Mouse (Mus musculus) stomach, embryonic 14.5 days (tissue): ENCODE results near the gene Ctrc. TPM values are rescaled to one million over a fixed set of nuclear protein-coding genes. Genes with fewer than 3 reads are reported as not detected.
"Not testable (repeated sequence)": the region's sequence is repeated elsewhere in the genome, so short reads cannot be mapped to it uniquely, and the experiment has no call there.

ENCODE experiments used
- ATAC-seq: fragments of 200-750 bp; cut with Nextera tagmentation; 2 replicates; pipeline ENCODE4 v1.8.0; 2017; ENCODE audit warnings: low read depth, moderate TSS enrichment; ENCODE audit not compliant: insufficient number of reproducible peaks, insufficient read depth, low FRiP score
- H3K27ac ChIP-seq: fragments of 300-500 bp; sonication (generic); 2 replicates; pipeline ENCODE4 v1.5.1; 2014; ENCODE audit warnings: mild to moderate bottlenecking, low read length, moderate library complexity, mixed read lengths
- H3K27me3 ChIP-seq: fragments of 300-500 bp; sonication (generic); 2 replicates; pipeline ENCODE4 v1.6.1; 2014; ENCODE audit warnings: low read length, control low read depth, mixed read lengths; ENCODE audit not compliant: control insufficient read depth, insufficient read depth
- H3K36me3 ChIP-seq: fragments of 300-500 bp; sonication (generic); 2 replicates; pipeline ENCODE4 v1.6.1; 2014; ENCODE audit warnings: mild to moderate bottlenecking, control low read depth, low read length, moderate library complexity, mixed read lengths; ENCODE audit not compliant: control insufficient read depth, insufficient read depth
- H3K4me1 ChIP-seq: fragments of 300-500 bp; sonication (generic); 2 replicates; pipeline ENCODE4 v1.6.1; 2014; ENCODE audit warnings: low read length, control low read depth, mixed read lengths; ENCODE audit not compliant: control insufficient read depth, insufficient read depth
- H3K4me2 ChIP-seq: fragments of 300-500 bp; sonication (generic); replicated peaks from 2 replicates; pipeline ENCODE4 v1.6.1; 2014; ENCODE audit warnings: low read depth, low read length, control low read depth
- H3K4me3 ChIP-seq: fragments of 300-500 bp; sonication (generic); 2 replicates; pipeline ENCODE4 v1.5.1; 2014; ENCODE audit warnings: low read depth, low read length, control low read depth
- H3K9ac ChIP-seq: fragments of 300-500 bp; sonication (generic); replicated peaks from 2 replicates; pipeline ENCODE4 v1.6.1; 2014; ENCODE audit warnings: low read depth, mild to moderate bottlenecking, control low read depth, low read length, moderate library complexity, mixed read lengths
- H3K9me3 ChIP-seq: fragments of 300-500 bp; sonication (generic); 2 replicates; pipeline ENCODE4 v1.6.1; 2016; ENCODE audit warnings: low read depth, low read length, control low read depth; ENCODE audit not compliant: control insufficient read depth
- WGBS: fragments of 180-500 bp; shearing (Covaris S2); extraction: QIAGEN DNeasy Blood & Tissue Kit; methylation state at CpG from one replicate; pipeline ENCODE4 v1.1.7; 2014; 5-methylcytosine and 5-hydroxymethylcytosine counted together
- polyA plus RNA-seq: library from polyadenylated mRNA; unstranded; fragments of >200 nt; fragmentation: Nextera tagmentation; extraction: Ambion mirVana; gene quantifications from 2 replicates; pipeline ENCODE4 v1.2.1, GENCODE M21; 2014

Ctrc gene
- polyA plus RNA-seq, 1 experiment from 2014 or later, result not detected

DNA sequence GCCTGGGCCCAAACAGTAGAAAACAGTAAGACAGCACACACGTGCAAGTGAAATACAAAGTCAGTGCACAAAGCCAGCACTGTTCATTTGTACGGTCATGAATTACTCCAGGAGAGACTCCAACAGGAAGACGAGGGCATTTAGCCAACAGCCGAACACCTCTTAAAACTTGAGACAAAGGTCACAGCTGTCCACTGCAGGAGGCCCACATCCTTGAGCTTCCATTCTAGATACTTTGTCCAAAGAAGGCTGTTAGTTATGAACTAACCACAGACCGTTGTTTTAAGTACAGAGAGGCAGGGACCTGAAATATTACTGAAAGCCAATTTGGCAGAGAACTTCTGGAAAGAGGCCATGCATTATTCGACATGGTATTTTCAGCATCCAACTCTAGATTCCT, 59.1 kb downstream of the Ctrc start:
- no peak overlapping the region for H3K9ac ChIP-seq
- H3K9me3 ChIP-seq, result no peaks in the 10 kb centered on the region
- WGBS, result 74% methylated on average over 6 of the region's 6 CpGs
- no peak for ATAC-seq
- H3K4me1 ChIP-seq, result peaks cover 5% of the 10 kb centered on the region; the same call in 1 of the 2 replicates
- H3K36me3 ChIP-seq, result peaks cover 23% of the 10 kb centered on the region
- no peak overlapping the region for H3K4me3 ChIP-seq
- no peaks in the 10 kb centered on the region for H3K27me3 ChIP-seq
- no peak overlapping the region for H3K4me2 ChIP-seq
- no peak overlapping the region for H3K27ac ChIP-seq

- Histone ChIP-seq H3K36me3 (peaks cover 32% of the 10 kb centered on the region), H3K9ac (no peak overlapping the region), H3K4me3 (no peak overlapping the region), H3K27ac (no peak overlapping the region), H3K27me3 (no peaks in the 10 kb centered on the region), H3K9me3 (no peaks in the 10 kb centered on the region), H3K4me1 (peaks cover 5% of the 10 kb centered on the region; the same call in 1 of the 2 replicates), H3K4me2 (no peak overlapping the region)
- no peak for ATAC-seq
- WGBS, result 92% methylated on average over 13 of the region's 13 CpGs
Observed at GRCm38 (mm10) chr4:141786141-141786540, 60.0 kb downstream of the Ctrc start.

GRCm38 (mm10) chr4:141784835-141785234, 61.3 kb downstream of the Ctrc start:
- 82% methylated on average over 5 of the region's 5 CpGs for WGBS
- ATAC-seq, result no peak
- Histone ChIP-seq H3K36me3 (peaks cover 42% of the 10 kb centered on the region), H3K9me3 (no peaks in the 10 kb centered on the region), H3K27me3 (no peaks in the 10 kb centered on the region), H3K4me1 (peaks cover 4% of the 10 kb centered on the region; the same call in 1 of the 2 replicates), H3K9ac (no peak overlapping the region), H3K4me3 (no peak overlapping the region), H3K27ac (no peak overlapping the region), H3K4me2 (no peak overlapping the region)

GRCm38 (mm10) chr4:141781201-141781985, 64.8 kb downstream of the Ctrc start:
- 98% methylated on average over 8 of the region's 8 CpGs for WGBS
- H3K4me3 ChIP-seq, result no peak overlapping the region
- no peak overlapping the region for H3K9ac ChIP-seq
- no peaks in the 10 kb centered on the region for H3K4me1 ChIP-seq
- no peak overlapping the region for H3K27ac ChIP-seq
- peaks cover 47% of the 10 kb centered on the region for H3K36me3 ChIP-seq
- H3K27me3 ChIP-seq, result no peaks in the 10 kb centered on the region
- no peak overlapping the region for H3K4me2 ChIP-seq
- H3K9me3 ChIP-seq, result no peaks in the 10 kb centered on the region
- no peak for ATAC-seq

DNA sequence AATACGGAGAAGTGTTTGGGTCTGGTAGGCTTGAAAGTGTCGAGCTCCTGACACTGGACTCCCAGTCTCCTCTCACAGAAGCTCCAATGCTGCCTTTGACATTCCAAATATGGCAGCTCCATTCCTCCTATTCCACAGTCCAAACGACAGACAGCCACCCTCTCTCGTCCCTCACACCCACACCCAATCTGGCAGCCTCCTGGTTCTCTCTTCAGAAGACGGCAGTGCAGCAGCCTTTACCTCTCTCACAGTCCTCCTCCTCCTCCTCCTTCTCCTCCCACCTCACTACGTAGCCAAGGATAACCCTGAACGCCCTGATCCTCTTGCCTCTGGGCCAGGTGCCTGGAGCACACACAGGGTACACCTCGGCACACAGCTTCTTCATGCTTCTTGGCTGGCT, 66.3 kb downstream of the Ctrc start:
- Histone ChIP-seq H3K4me2 (no peak overlapping the region), H3K9ac (no peak overlapping the region), H3K27ac (no peak overlapping the region), H3K36me3 (peaks cover 49% of the 10 kb centered on the region), H3K4me1 (no peaks in the 10 kb centered on the region), H3K4me3 (no peak overlapping the region), H3K9me3 (no peaks in the 10 kb centered on the region), H3K27me3 (no peaks in the 10 kb centered on the region)
- WGBS, result 89% methylated on average over 8 of the region's 8 CpGs
- ATAC-seq, result no peak

GRCm38 (mm10) chr4:141773019-141773418, 73.1 kb downstream of the Ctrc start:
- H3K27ac ChIP-seq, H3K4me2 ChIP-seq, H3K9me3 ChIP-seq, H3K9ac ChIP-seq, H3K27me3 ChIP-seq, H3K4me1 ChIP-seq, H3K4me3 ChIP-seq, ATAC-seq: not testable (repeated sequence)
- WGBS, result 86% methylated on average over 4 of the region's 4 CpGs
- H3K36me3 ChIP-seq, result peaks cover 56% of the 10 kb centered on the region

DNA sequence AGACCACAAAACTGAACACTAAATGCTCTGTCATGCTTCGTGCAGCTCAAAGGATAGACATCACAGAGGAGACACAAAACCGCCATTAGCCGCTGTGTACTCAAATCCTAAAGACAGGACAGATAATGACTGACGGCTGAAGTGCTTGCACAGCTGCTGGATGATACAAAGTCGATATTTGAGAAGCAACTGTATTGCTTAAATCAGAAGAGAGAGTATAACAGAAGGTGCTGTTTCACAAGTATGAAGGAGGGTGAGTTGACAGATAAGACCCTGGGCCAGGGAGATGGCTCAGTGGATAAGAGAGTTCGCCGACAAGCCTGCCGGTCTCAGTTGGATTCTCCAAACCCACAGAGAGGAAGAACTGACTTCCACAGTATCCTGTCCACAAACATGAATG, 74.3 kb downstream of the Ctrc start:
- no peak for ATAC-seq
- no peak overlapping the region for H3K9ac ChIP-seq
- no peaks in the 10 kb centered on the region for H3K27me3 ChIP-seq
- no peak overlapping the region for H3K4me2 ChIP-seq
- H3K4me1 ChIP-seq, result peaks cover 6% of the 10 kb centered on the region
- peaks cover 59% of the 10 kb centered on the region for H3K36me3 ChIP-seq
- H3K9me3 ChIP-seq, result no peaks in the 10 kb centered on the region
- H3K4me3 ChIP-seq, result no peak overlapping the region
- H3K27ac ChIP-seq, result no peak overlapping the region
- 91% methylated on average over 8 of the region's 8 CpGs for WGBS

DNA sequence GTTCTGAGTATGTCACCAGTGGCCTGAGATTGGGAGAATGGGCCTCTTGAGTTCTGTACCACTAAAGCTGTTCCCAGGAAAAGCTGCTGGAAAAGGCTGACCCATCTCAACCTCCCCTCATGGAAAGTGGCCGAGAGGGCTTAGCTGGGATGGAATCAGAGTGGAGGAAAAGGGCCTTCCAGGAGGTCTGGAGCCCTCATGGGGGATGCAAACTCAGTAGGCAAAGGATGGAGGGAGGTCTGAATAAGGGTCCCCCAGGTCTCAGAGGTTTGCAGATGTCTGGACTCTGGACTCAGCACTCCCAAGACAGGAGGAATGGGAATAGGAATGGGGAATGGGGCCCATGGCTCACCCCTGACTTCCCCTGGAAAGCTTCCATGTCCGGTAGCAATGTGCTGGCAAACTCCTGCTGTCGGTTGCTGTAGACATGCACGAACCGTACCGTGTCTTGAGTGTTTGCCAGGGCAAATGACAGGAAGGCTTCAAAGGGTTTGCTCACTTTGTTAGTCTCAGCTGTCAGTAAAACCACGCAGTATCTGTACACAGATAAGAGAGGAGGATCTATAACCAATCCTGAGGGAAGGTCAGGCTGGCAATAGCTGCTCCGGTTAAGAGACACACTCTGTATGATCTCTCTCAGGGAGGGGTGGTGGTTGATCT, 76.5 kb downstream of the Ctrc start:
- H3K9me3 ChIP-seq, result no peaks in the 10 kb centered on the region
- H3K27ac ChIP-seq, result no peak overlapping the region
- H3K27me3 ChIP-seq, result no peaks in the 10 kb centered on the region
- H3K36me3 ChIP-seq, result peaks cover 53% of the 10 kb centered on the region
- H3K4me1 ChIP-seq, result peaks cover 11% of the 10 kb centered on the region
- WGBS, result 78% methylated on average over 8 of the region's 8 CpGs
- no peak overlapping the region for H3K4me2 ChIP-seq
- no peak overlapping the region for H3K9ac ChIP-seq
- no peak overlapping the region for H3K4me3 ChIP-seq
- ATAC-seq, result no peak
